Mouse (Mus musculus) small intestine, adult 2 months (tissue): ENCODE data around the gene Vmn2r105.

ENCODE experiments used
- CTCF ChIP-seq: fragments of 200-500 bp; IDR thresholded peaks from 2 replicates; pipeline ENCODE4 v1.5.1; 2012; ENCODE audit warnings: low read depth, mild to moderate bottlenecking, control low read depth, inconsistent platforms, low read length, moderate library complexity, mixed read lengths; ENCODE audit not compliant: insufficient replicate concordance, insufficient read length; ENCODE audit errors: extremely low read depth
- POLR2A ChIP-seq: fragments of 200-500 bp; IDR thresholded peaks from 2 replicates; pipeline ENCODE4 v1.6.1; 2012; ENCODE audit warnings: low read depth, mild to moderate bottlenecking, control low read depth, inconsistent platforms, low read length, moderate library complexity

GRCm38 (mm10) chr17:20234952-20235351, at the start of gene Vmn2r105:
- TF ChIP-seq CTCF (no peak), POLR2A (no peak)
